Mouse (Mus musculus) regulatory T cell (primary cell): Measurements from ENCODE around the gene Cldn1.

ENCODE experiments used
- in situ Hi-C: fragments of 300-600 bp; cut with MboI, MseI; formaldehyde crosslinking; loops from one replicate; pipeline ENCODE4 v1.15.1; 2025; ENCODE audit warnings: high pct_unique_total_duplicates

Gene Cldn1

DNA sequence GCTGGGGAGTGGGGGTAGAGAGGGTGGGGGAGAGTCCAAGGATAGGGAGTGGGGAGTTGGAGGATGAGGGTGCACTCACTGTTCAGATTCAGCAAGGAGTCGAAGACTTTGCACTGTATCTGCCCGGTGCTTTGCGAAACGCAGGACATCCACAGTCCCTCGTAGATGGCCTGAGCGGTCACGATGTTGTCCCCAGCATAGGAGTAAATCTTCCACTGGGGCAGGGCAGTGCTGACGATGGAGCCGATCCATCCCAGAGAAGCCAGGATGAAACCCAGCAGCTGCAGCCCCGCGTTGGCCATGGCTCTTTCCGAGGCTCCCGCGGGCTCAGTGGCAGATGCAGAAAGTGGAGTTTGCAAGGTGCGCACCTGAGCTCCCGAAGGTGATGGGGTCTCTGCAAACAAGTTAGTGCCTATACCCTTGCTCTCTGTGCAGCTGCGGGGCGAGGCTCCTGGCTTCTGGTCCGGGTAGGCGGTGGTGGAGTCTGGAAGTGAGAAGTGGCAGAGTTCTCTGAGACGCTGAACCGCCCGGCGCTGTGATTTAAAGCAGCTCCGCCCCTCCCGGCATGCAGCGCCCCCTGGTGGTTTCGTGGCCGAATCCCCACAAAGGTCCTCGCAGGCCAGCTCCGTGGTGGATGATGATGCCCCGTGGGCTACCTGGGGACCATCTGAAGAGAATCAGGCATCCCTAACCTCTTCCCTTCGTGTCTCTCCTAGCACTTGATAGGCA is at the start of gene Cldn1:
Gene Cldn1, minus strand, starts transcription at position 517 of the 729 bp plus-strand sequence.
- in situ Hi-C loops: no loop called here

DNA sequence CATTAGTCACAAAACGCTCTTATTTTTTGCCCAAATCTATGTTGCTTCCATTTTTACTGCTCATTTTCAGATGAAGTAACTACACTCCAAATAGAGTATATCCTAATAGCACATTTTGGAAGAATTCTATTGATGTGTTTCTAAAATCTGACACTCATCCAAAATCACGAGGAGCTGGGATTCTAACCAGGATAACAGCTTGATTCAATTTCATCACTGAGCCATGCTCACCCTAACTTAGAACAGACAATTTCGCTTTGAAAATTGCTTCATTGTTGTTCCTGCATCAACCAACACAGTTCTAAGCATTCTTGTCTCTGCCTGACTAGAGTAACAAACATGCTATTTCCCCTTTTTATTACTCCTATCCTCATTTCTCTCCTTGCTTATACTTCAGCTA is 47.0 kb upstream of the Cldn1 start:
- in situ Hi-C loops: no loop called here

DNA sequence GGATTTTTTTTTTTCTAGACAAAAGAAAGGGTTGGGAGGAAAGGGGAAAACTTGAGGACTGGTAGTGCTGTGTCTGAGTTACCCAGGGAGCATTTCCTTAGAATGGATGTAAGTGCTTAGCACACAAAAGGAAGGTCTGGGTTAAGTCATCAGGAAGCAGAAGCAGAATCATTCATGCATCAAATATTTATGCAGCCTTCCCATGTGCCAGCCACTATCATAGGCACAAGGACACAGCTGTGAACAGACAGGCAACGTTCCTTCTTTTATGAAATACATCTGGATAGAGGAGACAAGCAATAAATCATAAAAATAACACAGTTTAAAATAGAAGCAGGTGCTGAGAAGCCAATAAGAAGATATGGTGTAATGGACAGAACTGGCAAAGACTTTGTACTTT is 32.4 kb upstream of the Cldn1 start:
- in situ Hi-C loops: no loop called here

DNA sequence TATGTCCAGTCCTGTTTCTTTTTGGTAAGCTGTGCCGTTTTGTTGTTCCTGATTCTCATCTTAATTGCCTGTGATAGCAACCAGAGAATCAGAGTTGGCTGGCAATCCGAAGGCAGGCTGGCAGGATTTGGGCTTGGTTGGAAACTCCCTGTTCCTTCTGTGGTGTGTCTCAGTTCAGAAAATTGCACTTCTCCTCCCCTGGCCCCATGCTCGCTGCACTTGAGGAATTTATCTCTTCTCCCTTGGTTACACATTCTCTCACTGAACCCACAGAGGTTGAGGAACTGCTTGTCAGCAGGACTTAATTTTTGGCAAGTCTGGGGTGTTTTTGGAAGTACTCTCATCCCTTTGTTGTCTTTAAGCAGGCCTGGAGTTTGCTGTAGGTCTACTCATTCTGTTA is 29.3 kb upstream of the Cldn1 start:
- in situ Hi-C loops: no loop called here

DNA sequence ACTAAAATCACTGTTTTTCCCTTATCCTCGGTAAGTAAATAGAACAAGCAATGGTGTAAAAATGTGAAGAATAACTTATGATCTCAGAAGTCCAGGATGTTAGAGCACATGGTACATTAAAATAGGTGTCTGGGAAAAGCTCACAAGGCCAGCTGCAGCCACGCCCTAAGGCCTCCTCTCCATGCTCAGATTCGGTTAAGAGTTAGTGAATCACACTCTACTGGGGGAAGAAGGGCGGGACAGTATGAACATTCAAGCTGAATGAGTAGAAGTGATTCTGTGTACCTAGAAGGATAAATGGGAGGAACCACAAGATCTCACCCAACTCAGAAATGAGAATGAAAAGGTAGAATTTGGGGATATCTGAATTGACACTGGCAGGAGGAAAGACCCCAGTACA is 28.9 kb upstream of the Cldn1 start:
- in situ Hi-C loops: no loop called here

DNA sequence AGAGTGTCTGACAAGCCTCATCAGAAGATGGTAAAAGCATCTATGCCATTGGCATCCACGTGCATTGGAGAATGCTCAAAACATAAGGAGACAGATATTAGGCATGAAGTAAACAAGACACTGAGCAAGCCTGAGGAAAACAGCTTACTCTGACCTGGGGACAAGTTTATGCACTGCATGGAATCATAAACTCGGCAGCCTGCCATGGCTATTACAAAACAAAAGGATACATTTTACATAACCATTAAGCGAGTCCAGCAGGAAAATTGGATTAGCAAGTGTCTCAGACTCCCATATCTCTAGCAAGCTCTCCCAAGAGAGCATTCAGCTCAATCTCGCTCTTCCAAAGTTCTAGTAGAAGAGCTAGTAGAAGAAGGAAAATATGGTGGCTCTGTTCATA is 19.3 kb upstream of the Cldn1 start:
- in situ Hi-C loops: no loop called here

DNA sequence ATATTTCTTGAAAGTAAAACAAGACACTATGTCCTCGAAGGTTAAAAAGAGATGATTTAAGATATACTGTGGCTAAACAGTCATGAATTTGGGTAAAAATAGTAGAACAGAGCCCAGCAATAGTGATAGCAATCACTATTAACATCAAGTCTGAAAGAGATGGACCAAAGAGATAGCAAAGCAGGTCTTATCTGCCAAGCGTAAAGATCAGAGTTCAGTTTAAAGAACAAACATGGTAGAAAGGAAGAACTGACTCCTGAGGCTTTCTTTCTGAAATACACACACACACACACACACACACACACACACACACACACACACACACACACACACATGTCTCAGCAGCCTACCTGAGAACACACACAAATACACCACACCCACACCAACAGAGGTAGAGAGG is 14.5 kb upstream of the Cldn1 start:
- in situ Hi-C loops: no loop called here

DNA sequence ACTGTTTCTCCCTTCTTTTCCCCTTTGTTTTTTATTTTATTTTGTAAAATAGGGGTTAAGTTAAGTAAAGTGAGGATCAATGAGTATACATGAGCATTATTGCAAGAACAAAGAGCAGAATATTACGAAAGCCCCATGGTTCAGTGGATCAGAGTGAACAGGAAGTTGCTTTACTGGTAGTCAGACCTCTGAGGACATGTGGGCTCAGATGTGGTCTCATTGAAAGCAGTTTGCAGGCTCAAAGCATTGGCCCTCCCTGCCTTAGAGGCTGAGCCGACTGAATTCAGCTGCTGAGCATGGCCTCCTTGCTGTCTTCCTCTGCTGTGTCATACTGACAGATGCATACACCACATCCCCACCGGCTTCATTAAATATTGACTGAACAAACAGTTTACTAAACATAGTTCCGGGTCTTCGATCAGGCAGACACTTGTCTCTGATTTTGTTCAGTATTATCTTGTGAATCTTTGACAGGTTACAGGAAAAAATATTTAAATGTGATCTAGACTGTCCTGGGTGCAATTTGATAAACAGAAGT is 12.5 kb upstream of the Cldn1 start:
- in situ Hi-C loops: no loop called here

DNA sequence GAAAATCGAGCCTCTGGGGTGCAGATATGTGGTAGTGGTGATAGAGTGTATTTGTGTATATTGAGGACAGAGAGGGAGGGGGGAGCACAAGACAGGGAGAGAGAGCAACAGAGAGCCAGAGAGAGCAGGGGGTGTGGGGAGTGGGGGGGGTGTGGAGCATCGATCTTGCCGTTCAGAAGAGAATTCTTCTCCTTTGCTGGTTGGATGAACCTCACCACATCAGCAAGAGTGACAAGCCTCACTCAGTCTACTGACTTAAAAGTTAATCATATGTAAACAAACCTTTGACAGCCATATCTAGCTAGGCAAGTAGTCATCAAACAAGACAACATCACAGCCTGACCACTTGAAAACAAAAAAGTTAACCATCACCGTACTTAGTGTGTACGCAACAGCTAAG is 5.5 kb upstream of the Cldn1 start:
- in situ Hi-C loops: no loop called here

DNA sequence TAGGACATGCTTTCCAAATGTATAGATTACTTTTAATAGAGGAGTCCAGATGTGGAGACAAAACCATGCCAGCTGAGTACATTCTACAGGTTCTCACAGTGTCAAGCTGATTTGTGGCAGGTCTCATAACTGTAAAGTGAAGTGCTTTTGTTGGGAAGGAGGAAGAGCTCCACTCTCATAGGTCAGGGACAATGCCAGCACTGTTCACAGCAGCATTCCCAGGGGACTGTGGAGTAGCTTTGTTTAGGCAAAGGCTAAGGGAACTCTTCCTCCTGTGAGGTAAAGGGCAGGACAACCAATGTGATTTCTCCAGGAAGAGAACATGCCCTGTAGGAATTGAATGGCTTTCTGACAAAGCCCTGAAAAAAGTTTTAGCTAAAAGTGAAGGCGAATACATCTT is 1.5 kb downstream of the Cldn1 start:
- in situ Hi-C loops: no loop called here

DNA sequence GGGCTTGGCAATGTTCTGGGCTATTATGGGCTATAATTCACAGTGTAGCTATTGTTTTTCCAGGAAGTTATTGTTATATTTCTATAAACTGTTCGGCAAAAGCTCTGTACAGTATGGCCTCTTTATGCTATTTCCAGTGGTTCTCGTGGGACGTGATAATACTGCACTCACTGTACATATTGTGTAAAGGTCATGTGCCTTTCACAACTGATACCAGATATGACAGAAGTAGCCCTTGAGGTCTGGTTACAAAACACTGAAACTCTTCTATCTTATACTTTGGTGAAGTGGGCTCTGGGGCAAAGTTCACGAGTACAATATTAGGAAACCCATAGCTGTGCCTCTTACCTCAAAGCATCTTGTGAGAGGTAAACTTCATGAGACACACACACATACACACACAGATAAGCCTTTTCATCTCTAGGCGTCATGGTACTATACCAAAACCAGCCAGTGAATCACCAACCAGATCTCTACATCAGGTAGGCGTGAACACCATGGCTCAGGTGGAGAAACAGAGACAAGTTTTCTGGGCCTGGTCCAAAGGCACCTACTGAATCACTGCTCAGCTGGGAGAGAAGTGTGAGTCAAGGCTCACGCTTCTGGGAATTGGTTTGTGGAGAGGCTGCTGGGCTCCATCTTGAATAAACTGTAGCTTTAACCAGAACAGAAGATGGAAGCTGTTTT is 2.5 kb downstream of the Cldn1 start:
- in situ Hi-C loops: no loop called here

DNA sequence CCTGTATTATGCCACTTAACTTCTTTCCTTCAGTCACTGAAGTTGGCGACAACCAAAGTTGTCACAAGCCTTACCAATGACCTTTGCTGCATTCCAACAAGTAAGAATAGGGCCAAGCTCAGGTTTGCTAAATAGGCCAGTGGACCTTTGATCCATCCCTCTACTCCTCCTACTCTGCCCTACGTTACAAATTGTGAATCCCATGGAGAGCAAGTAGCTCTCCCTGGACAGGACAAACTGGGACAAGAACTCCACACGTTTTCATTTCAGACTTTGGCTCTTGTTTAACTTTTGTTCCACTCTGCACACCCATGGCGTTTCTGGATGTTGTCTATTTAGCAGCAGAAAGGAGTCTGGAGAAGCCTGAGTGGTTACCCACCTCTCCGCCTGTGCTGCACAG is 3.5 kb downstream of the Cldn1 start:
- in situ Hi-C loops: no loop called here

DNA sequence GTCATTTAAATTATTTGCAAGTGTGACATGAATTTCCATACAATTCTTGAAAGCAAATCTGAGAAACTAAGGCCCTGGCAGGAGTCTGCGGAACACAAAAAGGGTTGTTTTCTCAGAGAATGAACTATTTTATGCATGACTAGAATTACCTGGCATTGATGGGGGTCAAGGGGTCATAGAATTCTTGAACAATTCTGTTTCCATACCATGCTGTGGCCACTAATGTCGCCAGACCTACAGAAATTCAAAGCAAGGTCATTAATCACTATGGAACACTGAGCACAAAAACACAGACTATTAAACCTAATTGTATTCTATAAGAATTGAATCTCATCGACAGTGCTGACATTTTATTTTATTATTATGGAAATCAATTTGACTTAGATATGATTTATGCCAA is 10.9 kb downstream of the Cldn1 start:
- in situ Hi-C loops: no loop called here

DNA sequence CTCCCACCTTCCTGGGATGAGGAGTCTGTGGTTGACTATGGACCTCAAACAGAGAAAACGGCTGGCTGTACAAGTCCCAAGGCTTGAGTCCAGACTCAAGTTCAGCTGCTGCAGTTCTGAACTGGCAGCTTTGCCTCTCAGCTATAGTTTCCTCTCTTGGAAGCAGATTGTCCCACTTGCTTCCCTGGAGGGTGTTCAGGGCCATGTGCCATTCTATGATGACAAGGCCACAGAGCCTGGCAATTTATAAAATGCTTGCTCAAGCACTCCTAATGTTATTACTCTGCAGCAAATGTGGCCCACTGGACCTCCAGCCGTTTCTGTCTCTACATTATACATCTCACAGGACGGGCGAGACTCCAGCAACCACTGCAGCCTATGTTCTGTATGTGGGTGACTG is 12.0 kb downstream of the Cldn1 start:
- in situ Hi-C loops: no loop called here

DNA sequence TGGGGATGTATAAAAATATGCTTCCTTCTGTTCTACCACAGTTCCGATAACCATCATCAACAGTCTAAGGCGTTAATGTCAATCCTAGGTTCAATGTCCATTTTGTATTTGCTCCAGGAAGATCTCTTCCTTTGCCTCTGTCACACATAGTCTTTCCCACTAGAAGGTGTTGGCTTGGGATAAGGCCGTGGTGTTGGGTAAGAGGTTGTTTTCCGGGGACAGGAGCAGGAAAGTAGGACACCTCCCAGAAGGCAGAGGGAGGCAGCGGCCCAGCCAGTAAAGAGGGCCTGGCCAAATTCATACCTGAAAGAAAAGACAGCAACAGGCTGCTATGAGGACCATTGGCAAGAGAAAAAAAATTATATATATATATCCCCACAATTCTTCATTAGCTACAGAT is 12.7 kb downstream of the Cldn1 start:
- in situ Hi-C loops: no loop called here

DNA sequence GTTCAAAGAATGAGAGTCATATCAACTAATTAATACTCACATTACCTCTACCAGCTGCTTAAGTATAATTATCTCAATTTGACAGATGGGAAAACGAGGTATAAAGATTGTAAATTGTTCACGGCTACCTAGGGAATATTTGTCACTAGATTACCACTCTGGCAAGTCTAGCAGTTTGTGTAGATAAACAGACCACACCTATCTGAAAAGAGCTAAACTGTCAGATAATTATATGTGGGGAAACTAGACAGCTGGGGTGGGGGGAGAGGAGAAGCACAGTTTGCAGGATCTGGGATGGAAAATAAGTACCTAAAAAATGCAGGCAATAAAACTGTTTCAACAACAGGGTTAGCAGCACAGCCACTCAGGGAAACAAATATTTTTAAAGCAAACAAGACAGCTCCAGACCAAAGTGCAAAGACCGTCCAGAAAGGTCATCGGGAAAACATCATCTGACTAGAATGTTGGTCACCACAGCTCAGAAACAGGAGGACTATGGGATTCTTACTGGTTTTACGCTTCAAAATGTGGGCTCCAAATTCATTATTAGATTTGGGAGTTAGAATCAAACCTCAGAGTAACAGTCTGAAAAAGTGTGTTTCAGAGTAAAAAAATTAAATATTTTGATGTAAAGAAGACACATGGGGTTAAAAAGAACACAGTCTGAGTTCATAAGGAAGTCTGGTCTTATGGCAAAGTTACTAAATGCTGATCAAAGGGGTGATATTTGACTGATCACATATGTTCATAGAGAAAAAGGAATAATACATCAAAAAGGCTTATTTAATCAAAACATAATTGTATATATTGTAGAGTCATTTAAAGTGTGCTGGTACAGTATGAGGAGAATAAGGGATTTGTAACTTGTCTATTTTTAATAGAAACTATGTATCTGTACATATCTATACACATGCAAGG is 13.5 kb downstream of the Cldn1 start:
- in situ Hi-C loops: no loop called here

DNA sequence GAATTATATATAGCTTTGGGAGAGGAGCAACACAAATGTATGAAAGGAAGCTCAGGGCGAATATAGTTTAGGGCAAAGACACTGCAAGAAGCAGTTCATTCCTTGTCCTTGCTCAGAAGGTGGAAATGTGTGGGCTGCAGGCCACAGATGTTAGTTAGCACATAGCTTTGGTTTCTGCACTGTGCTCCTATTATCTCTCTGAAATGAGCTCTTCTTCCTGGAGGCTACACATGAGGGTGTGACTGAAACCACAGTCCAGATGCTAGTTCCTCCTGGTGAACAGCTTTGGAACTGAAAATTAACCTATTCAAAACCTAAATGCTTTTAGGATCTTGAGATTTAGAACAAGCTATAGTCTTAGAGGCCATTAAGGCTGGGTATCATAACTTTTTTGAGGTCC is 16.1 kb downstream of the Cldn1 start:
- in situ Hi-C loops: no loop called here

DNA sequence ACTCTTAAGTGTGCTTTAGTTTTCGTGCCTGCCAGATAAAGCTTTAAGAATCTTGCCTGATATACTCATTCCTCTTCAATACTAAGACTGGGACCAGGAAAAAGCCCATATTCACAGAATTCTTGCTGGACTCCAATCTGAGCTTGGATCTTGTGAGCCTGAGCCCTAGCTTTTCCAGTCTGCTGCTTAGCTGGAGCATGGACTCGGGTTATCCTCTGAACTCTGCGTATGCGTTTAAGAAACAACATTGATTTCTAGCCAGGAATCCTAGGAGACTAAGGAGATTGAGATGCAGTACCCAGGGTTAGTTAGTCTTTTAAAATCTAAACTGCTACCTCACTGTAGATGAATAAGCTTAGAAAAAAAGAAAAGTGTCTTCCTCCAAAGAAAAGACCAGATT is 20.9 kb downstream of the Cldn1 start:
- in situ Hi-C loops: no loop called here

DNA sequence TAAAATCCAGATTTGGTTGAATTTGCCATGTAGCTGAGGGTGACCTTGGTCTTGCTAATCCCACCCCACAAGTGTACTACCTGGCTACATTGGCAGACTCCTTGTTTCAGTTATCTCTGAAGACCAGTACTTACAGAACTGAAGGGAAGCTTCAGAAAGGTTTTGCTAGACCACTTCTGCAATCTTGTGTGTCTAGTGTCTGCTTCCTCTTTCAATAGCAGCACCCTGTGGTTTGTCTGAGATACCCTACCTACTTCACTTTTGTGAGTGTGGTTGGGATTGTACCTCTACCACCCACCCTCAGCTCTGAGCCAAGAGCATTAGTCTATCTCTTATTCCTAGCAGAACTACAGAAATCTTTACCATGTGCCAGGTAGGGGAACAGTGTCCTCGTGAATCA is 22.8 kb downstream of the Cldn1 start:
- in situ Hi-C loops: no loop called here

DNA sequence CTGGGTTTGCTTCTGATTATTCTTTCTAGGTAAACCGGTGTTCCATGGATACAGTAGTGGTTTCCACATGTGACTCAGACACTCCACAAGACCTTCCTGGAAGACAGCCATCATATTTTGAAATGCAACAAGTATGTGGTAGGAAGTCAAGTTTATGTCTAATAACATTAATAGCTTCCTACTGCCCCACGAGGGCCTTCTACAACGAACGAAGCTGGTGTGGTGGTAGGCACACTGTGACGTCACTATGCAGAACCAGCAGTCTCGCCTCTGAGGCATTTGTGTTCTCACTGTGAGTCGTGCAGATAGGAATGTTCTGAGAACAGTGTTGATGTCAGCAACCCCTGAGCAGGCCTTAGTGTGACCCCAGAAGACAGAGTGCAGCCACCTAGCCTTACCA is 55.4 kb downstream of the Cldn1 start:
- in situ Hi-C loops: no loop called here

DNA sequence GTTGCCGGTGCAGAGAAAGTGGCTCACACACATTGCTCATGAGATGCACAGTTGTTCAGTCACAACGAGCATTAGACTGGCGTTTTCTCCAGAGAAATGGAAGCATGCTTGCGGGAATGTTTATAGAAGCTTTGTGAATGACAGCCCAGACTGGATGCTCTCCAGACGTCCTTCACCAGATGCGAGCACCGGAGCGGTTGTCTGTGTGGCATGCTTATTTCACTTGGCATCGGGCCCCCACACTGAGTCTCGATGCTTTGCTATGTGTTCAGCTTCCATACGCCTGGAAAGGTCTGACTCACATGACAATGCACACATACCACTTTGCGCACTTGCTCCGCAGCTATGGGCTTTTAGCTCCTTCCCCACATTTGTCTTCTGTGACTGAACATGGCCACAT is 56.8 kb downstream of the Cldn1 start:
- in situ Hi-C loops: no loop called here

DNA sequence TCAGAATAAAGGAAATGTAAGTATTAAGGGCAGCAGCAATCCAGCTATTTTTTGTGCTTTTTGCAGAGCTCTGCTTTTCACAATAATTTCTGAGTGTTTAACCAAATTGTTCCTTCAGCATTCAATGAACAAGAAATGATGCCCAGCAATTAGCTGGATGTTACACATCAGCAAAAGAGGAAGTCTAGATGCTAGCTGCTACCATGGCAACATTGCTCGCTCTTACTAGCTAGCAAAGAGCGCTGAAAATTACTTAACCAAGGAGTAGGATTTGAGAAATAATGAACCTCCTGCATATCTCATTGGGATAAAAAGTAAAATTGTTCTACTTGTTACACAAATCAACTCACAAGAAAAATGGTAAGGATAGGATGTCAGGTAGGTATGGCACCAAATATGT is 62.2 kb downstream of the Cldn1 start:
- in situ Hi-C loops: no loop called here
